Mouse (Mus musculus) intestine, embryonic 14.5 days (tissue): Measurements from ENCODE around the gene Plekhm3. TPM values are rescaled to one million over a fixed set of nuclear protein-coding genes. Genes with fewer than 3 reads are reported as not detected.
A peak's percentile ranks its signal among the peaks of the same experiment; 100 is the strongest.

ENCODE experiments used
- ATAC-seq: fragments of 200-750 bp; cut with Nextera tagmentation; replicated peaks from 2 replicates; pipeline ENCODE4 v1.8.0; 2017; ENCODE audit warnings: low read depth, moderate number of reproducible peaks, moderate TSS enrichment, moderate library complexity; ENCODE audit not compliant: low FRiP score, low TSS enrichment
- DNase-seq: peaks from one replicate; pipeline ENCODE4 v3.0.0-alpha.2; 2018; ENCODE audit warnings: low spot score
- H3K27ac ChIP-seq: fragments of 300-500 bp; sonication (generic); 2 replicates; pipeline ENCODE4 v1.5.1; 2014; ENCODE audit warnings: low read depth, mild to moderate bottlenecking, control low read depth
- H3K27me3 ChIP-seq: fragments of 300-500 bp; sonication (generic); replicated peaks from 2 replicates; pipeline ENCODE4 v1.6.1; 2014; ENCODE audit warnings: low read length, control low read depth; ENCODE audit not compliant: control insufficient read depth, insufficient read depth
- H3K36me3 ChIP-seq: fragments of 300-500 bp; sonication (generic); 2 replicates; pipeline ENCODE4 v1.6.1; 2014; ENCODE audit warnings: low read length, control low read depth; ENCODE audit not compliant: control insufficient read depth, insufficient read depth
- H3K4me1 ChIP-seq: fragments of 300-500 bp; sonication (generic); replicated peaks from 2 replicates; pipeline ENCODE4 v1.6.1; 2014; ENCODE audit warnings: low read length, control low read depth, mixed read lengths; ENCODE audit not compliant: control insufficient read depth, insufficient read depth
- H3K4me2 ChIP-seq: fragments of 300-500 bp; sonication (generic); 2 replicates; pipeline ENCODE4 v1.6.1; 2014; ENCODE audit warnings: low read length
- H3K4me3 ChIP-seq: fragments of 300-500 bp; sonication (generic); 2 replicates; pipeline ENCODE4 v1.5.1; 2014; ENCODE audit warnings: low read depth, low read length, control low read depth, mixed read lengths
- H3K9ac ChIP-seq: fragments of 300-500 bp; sonication (generic); 2 replicates; pipeline ENCODE4 v1.6.1; 2014; ENCODE audit warnings: mild to moderate bottlenecking, low read length
- H3K9me3 ChIP-seq: fragments of 300-500 bp; sonication (generic); 2 replicates; pipeline ENCODE4 v1.6.1; 2016; ENCODE audit warnings: low read length, control low read depth; ENCODE audit not compliant: control insufficient read depth
- WGBS: fragments of 180-500 bp; shearing (Covaris S2); extraction: QIAGEN DNeasy Blood & Tissue Kit; methylation state at CpG from one replicate; pipeline ENCODE4 v1.1.7; 2014; 5-methylcytosine and 5-hydroxymethylcytosine counted together
- polyA plus RNA-seq: library from polyadenylated mRNA; unstranded; fragments of >200 nt; fragmentation: Nextera tagmentation; extraction: Ambion mirVana; gene quantifications from 2 replicates; pipeline ENCODE4 v1.2.1, GENCODE M21; 2014

Gene Plekhm3
- polyA plus RNA-seq, 1 experiment from 2014 or later: 8.2 TPM

DNA sequence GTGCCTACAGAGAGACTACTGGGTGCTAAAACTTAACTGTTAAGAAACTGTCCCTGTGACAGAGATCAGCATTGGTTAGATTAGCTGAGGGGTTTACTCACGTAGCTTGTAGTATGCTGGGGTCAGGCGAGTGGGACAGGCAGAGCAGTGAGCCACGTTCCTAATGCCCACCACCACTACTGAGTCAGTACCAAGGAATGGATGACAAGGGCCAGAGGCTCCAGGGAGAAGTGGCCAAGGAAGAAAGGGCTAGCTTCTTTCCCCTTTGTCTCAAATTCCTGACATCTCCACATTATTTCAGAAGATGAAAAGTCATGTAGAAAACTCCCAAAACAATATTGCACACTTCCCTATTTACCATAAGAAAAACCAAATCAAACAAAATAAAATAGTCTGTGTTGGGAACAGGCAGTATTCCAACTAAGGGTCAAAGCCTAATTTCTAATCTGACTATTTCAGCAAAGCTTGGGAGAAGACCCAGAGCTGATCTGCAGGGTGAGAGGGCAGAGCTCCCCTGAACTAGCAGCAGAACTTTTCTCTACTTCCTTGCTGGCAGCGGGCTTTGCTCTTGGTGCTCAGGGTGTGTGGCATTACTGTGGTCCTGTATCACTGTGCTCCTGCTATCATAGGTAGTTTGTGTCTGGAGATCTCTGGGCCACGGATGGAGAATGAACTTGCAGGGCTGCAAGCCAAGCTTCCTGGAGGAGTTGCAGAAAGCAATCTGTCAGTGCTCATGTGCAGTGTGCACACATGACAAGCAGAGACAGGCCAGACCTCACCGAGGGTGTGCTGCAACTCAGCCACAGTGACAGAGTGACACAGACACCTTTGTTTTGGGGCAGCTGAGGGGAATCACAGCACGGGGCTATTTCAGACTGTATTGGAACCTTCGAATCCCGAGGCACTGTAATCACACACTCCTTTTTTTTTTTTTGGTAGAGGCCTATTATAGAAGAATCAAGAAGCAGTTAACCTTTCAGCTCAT, 165.5 kb downstream of the Plekhm3 start:
- no peak overlapping the region for H3K4me2 ChIP-seq
- peak overlapping the region; percentile 25; the same call in 1 of the 2 replicates for H3K27ac ChIP-seq
- peaks cover 2% of the 10 kb centered on the region; the same call in 1 of the 2 replicates for H3K36me3 ChIP-seq
- no peaks in the 10 kb centered on the region for H3K27me3 ChIP-seq
- no peak for ATAC-seq
- no peak overlapping the region for H3K9ac ChIP-seq
- no peak for DNase-seq
- H3K9me3 ChIP-seq: no peaks in the 10 kb centered on the region
- peaks cover 20% of the 10 kb centered on the region for H3K4me1 ChIP-seq
- no peak overlapping the region for H3K4me3 ChIP-seq
- 39% methylated on average over 9 of the region's 9 CpGs for WGBS

- DNase-seq: no peak
- H3K4me2 ChIP-seq: 0 out of 2 replicates have a peak overlapping the region, but pooled peaks have one; percentile 3
- no peak overlapping the region for H3K9ac ChIP-seq
These were observed 168.7 kb downstream of the Plekhm3 start for GRCm38 (mm10) chr1:64787701-64788515.

GRCm38 (mm10) chr1:64779863-64780262, 176.8 kb downstream of the Plekhm3 start:
- DNase-seq (no peak), ATAC-seq (no peak)
- Histone ChIP-seq H3K36me3 (no peaks in the 10 kb centered on the region), H3K27ac (no peak overlapping the region), H3K9ac (no peak overlapping the region), H3K4me2 (no peak overlapping the region), H3K4me3 (no peak overlapping the region), H3K9me3 (no peaks in the 10 kb centered on the region), H3K27me3 (no peaks in the 10 kb centered on the region), H3K4me1 (no peaks in the 10 kb centered on the region)
- 85% methylated on average over 12 of the region's 12 CpGs for WGBS

More at GRCm38 (mm10) chr1:64787701-64788515, 168.7 kb downstream of the Plekhm3 start:
- 63% methylated on average over 6 of the region's 6 CpGs for WGBS
- ATAC-seq: peak; percentile 96
- H3K27ac ChIP-seq: peak overlapping the region; percentile 43
- H3K9me3 ChIP-seq: no peaks in the 10 kb centered on the region
- no peaks in the 10 kb centered on the region for H3K36me3 ChIP-seq
- H3K27me3 ChIP-seq: no peaks in the 10 kb centered on the region
- no peak overlapping the region for H3K4me3 ChIP-seq
- H3K4me1 ChIP-seq: peaks cover 18% of the 10 kb centered on the region

GRCm38 (mm10) chr1:64779415-64779814, 177.2 kb downstream of the Plekhm3 start:
- 79% methylated on average over 5 of the region's 5 CpGs for WGBS

DNA sequence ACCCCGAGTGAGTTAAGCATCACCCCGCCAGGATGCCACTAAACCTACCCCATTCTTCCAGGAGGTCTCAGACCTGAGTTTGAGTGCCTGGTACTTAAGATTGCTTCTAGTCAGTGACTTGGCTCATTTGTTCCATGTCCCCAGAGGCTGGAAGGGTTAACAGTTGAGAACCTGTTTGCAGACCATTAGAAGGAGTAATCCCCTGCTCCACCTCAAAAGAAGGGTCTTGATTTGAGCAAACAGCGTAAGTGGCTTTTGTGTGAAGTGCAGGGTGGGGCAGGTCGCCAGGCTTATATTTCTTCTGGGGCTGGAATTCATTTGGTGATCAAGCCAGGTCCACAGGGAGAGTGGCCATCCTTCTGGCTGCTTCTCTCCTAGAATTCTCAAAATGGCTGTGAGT, 183.3 kb downstream of the Plekhm3 start:
- ATAC-seq (no peak), DNase-seq (no peak)
- Histone ChIP-seq H3K4me1 (peaks cover 9% of the 10 kb centered on the region; the same call in 1 of the 2 replicates), H3K4me3 (no peak overlapping the region), H3K9me3 (no peaks in the 10 kb centered on the region), H3K4me2 (no peak overlapping the region), H3K36me3 (no peaks in the 10 kb centered on the region), H3K9ac (no peak overlapping the region), H3K27me3 (no peaks in the 10 kb centered on the region), H3K27ac (no peak overlapping the region)
- 74% methylated on average over 4 of the region's 4 CpGs for WGBS

More at GRCm38 (mm10) chr1:64779415-64779814, 177.2 kb downstream of the Plekhm3 start:
- Histone ChIP-seq H3K4me2 (no peak overlapping the region), H3K4me1 (no peaks in the 10 kb centered on the region), H3K9me3 (no peaks in the 10 kb centered on the region), H3K9ac (no peak overlapping the region), H3K4me3 (no peak overlapping the region), H3K27ac (no peak overlapping the region), H3K27me3 (no peaks in the 10 kb centered on the region), H3K36me3 (no peaks in the 10 kb centered on the region)
- no peak for DNase-seq
- ATAC-seq: no peak

DNA sequence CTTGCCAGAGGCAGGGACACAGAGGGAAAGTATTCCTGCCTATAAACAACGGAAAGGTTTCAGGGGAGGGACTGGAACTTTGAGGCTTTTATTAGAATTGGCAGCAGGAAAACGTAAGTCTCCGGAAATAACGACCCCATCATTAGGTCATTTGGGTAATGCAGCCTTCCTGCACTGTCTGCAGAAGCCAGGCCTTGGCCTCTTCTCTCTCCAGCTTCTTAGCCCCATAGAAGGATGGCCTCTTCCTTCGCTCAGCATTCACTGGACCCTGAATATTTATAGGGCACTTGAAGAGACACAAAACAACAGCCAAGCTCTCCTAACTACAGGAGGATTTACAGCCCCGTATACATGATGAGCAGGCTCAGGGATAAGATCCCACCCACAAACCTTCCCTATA, 186.5 kb downstream of the Plekhm3 start:
- H3K4me1 ChIP-seq: peaks cover 9% of the 10 kb centered on the region; the same call in 1 of the 2 replicates
- ATAC-seq (no peak), DNase-seq (no peak)
- no peaks in the 10 kb centered on the region for H3K9me3 ChIP-seq
- no peak overlapping the region for H3K4me3 ChIP-seq
- no peak overlapping the region for H3K9ac ChIP-seq
- no peak overlapping the region for H3K4me2 ChIP-seq
- WGBS: 25% methylated on average over 6 of the region's 6 CpGs
- H3K27me3 ChIP-seq: no peaks in the 10 kb centered on the region
- no peaks in the 10 kb centered on the region for H3K36me3 ChIP-seq
- H3K27ac ChIP-seq: no peak overlapping the region

- DNase-seq (no peak), ATAC-seq (no peak)
- no peak overlapping the region for H3K27ac ChIP-seq
- H3K9me3 ChIP-seq: no peaks in the 10 kb centered on the region
- H3K4me3 ChIP-seq: no peak overlapping the region
- no peaks in the 10 kb centered on the region for H3K36me3 ChIP-seq
- WGBS: 73% methylated on average over 4 of the region's 4 CpGs
- no peak overlapping the region for H3K9ac ChIP-seq
- H3K4me1 ChIP-seq: no peaks in the 10 kb centered on the region
- no peak overlapping the region for H3K4me2 ChIP-seq
- H3K27me3 ChIP-seq: no peaks in the 10 kb centered on the region
These were observed 195.0 kb downstream of the Plekhm3 start for GRCm38 (mm10) chr1:64761646-64762045.

- ATAC-seq: no peak
- H3K9me3 ChIP-seq: no peaks in the 10 kb centered on the region
- H3K4me1 ChIP-seq: no peaks in the 10 kb centered on the region
- no peak overlapping the region for H3K9ac ChIP-seq
- no peak overlapping the region for H3K27ac ChIP-seq
- H3K4me2 ChIP-seq: no peak overlapping the region
- DNase-seq: no peak
- 78% methylated on average over 5 of the region's 5 CpGs for WGBS
- H3K36me3 ChIP-seq: no peaks in the 10 kb centered on the region
- H3K4me3 ChIP-seq: no peak overlapping the region
- H3K27me3 ChIP-seq: no peaks in the 10 kb centered on the region
These were observed 198.9 kb downstream of the Plekhm3 start for GRCm38 (mm10) chr1:64757766-64758165.
